Mouse (Mus musculus) 3T3-L1 (cell line): ENCODE measurements around the gene Hist1h4i.

Source experiments
- DNase-seq: peaks from one replicate; pipeline ENCODE4 v3.0.0-alpha.2; 2015; ENCODE audit warnings: low read depth, low spot score

Gene Hist1h4i

GRCm38 (mm10) chr13:22009642-22010041, 31.5 kb downstream of the Hist1h4i start, which contains the start of gene Prss16:
Prss16 (minus strand) TSS chr13:22009742.
- DNase-seq = no peak

GRCm38 (mm10) chr13:22008707-22009106, 32.5 kb downstream of the Hist1h4i start:
- no peak for DNase-seq

- DNase-seq = no peak
Measured at GRCm38 (mm10) chr13:22007872-22008271, 33.3 kb downstream of the Hist1h4i start.

GRCm38 (mm10) chr13:22007121-22007510, 34.0 kb downstream of the Hist1h4i start:
- no peak for DNase-seq

- DNase-seq = peak; percentile 75
Measured at GRCm38 (mm10) chr13:22006334-22007120, 34.6 kb downstream of the Hist1h4i start.

GRCm38 (mm10) chr13:22005605-22006333, 35.4 kb downstream of the Hist1h4i start:
- peak; percentile 51 for DNase-seq

- DNase-seq = no peak
Measured at GRCm38 (mm10) chr13:22001823-22002222, 39.3 kb downstream of the Hist1h4i start.

- no peak for DNase-seq
Measured at GRCm38 (mm10) chr13:22001346-22001745, 39.8 kb downstream of the Hist1h4i start.

- DNase-seq = no peak
Measured at GRCm38 (mm10) chr13:21999147-21999546, 42.0 kb downstream of the Hist1h4i start.

GRCm38 (mm10) chr13:21998412-21998811, 42.8 kb downstream of the Hist1h4i start:
- DNase-seq = no peak

GRCm38 (mm10) chr13:21997821-21998220, 43.3 kb downstream of the Hist1h4i start:
- DNase-seq = no peak

GRCm38 (mm10) chr13:21997201-21997820, 43.9 kb downstream of the Hist1h4i start:
- no peak for DNase-seq

GRCm38 (mm10) chr13:21996840-21997185, 44.3 kb downstream of the Hist1h4i start:
- no peak for DNase-seq

- peak; percentile 72 for DNase-seq
Measured at GRCm38 (mm10) chr13:21996101-21996839, 44.9 kb downstream of the Hist1h4i start.

- DNase-seq = peak; percentile 71
Measured at GRCm38 (mm10) chr13:21995331-21995914, 45.7 kb downstream of the Hist1h4i start.

- no peak for DNase-seq
Measured at GRCm38 (mm10) chr13:21994896-21995295, 46.3 kb downstream of the Hist1h4i start.

GRCm38 (mm10) chr13:21993957-21994738, 47.0 kb downstream of the Hist1h4i start:
- DNase-seq = peak; percentile 88

GRCm38 (mm10) chr13:21992550-21992949, 48.6 kb downstream of the Hist1h4i start:
- no peak for DNase-seq
